ENCODE assay signal across 19 mouse cellular contexts in genomic region chr2:74774359-74774758, GRCm38 (mm10). TPM values are rescaled to one million over a fixed set of nuclear protein-coding genes. Genes with fewer than 3 reads are reported as not detected.
"Had no signal": no experiment of that assay in that cellular context is flagged by ENCODE, and none has a peak within 500 bp of the region (broad histone marks: within the 10 kb centered on the region; RNA-seq: fewer than 3 reads in every experiment).

No protein-coding gene starts in this region.

- DNase-seq: liver, postnatal 0 days; lung, adult 2 months; lung, postnatal 14 days; lung, postnatal 36 days; right cerebral cortex, postnatal 14 days; thymus, adult 18-20 months; thymus, postnatal 25 days; thymus, postnatal 4 days had no signal

RNA-seq across cellular contexts. Expression of gene Hoxd1, which starts 11.6 kb away (rescaled TPM):
- polyA plus RNA-seq: liver, postnatal 0 days; lung, adult 2 months; lung, embryonic 15.5 days; lung, postnatal 0 days; macrophage; midbrain, embryonic 11.5 days; midbrain, embryonic 15.5 days; midbrain, postnatal 0 days; spleen, adult 2 months; stomach, postnatal 0 days; thymus, postnatal 0 days had no signal

RNA-seq across cellular contexts. Expression of gene Gm28230, which starts 47.8 kb away (rescaled TPM):
- polyA plus RNA-seq: liver, postnatal 0 days; lung, postnatal 0 days; macrophage; midbrain, embryonic 11.5 days; midbrain, embryonic 13.5 days; midbrain, embryonic 15.5 days; midbrain, postnatal 0 days; spleen, adult 2 months; stomach, embryonic 15.5 days; stomach, postnatal 0 days; thymus, postnatal 0 days had no signal
